Mouse (Mus musculus): ENCODE data around the gene Nfxl1.

GRCm38 (mm10) chr5:72560976-72561628 is 1.6 kb upstream of the Nfxl1 start:
- TF ChIP-seq POLR2A (IDR thresholded peaks at IDR 0.05; ENCODE audit: low read depth, low read length) (no peak), CTCF (IDR thresholded peaks at IDR 0.05; ENCODE audit: extremely low read depth, insufficient read depth, insufficient read length, insufficient replicate concordance) (no peak)
